Mouse (Mus musculus) ovary, postnatal 14 days (tissue): ENCODE data around the gene Ccdc36.

Experiments
- DNase-seq: peaks from one replicate; pipeline ENCODE4 v3.0.0; 2022; ENCODE audit warnings: low spot score

Ccdc36 gene

DNA sequence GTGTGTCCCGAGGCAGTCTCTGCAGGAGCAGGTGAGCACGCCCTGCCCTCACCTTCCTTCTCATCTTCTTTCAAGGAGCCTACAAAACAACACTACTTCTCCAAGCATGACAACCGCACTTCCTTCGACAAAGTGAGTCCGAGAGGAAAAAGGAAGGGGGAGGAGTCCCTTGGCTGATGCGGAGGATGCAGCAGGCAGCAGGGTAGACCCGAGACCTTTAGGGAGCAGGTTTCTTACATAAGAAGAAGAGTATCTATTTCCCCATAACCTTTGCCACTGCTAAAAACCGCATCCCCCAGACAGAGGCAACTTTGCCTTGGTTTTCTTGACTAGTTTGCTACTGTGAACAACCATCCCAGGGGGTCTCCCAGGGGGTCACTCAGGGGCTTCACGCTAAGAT, 16.8 kb upstream of the Ccdc36 start:
- DNase-seq: no peak

- no peak for DNase-seq
These were observed 13.1 kb upstream of the Ccdc36 start for GRCm38 (mm10) chr9:108441236-108441919.

DNA sequence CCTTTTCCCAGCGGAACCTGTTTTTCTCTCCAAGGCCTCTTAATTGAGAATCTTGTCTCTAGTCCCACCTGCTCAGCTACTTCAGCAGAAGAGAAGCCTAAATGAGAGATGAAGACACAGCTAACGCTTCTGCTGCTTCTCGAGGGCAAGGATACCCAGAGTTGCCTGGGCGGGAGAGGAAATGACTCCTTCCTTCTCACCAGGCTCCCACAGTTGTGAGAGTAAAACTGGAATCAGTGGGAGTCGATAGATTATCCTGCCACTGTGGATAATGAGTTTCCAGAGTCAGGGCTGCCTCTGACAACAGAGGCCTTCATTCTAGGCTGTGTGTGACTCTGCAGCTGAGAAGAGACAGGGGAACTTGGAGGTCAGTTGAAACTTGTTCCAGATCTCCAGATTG, 12.2 kb upstream of the Ccdc36 start:
- no peak for DNase-seq

GRCm38 (mm10) chr9:108439176-108439575, 10.9 kb upstream of the Ccdc36 start:
- no peak for DNase-seq

GRCm38 (mm10) chr9:108436182-108436581, 7.9 kb upstream of the Ccdc36 start, which contains the start of gene BC048562:
Gene BC048562 (plus strand): TSS chr9:108436482.
- DNase-seq: no peak

- no peak for DNase-seq
These were observed 3.3 kb upstream of the Ccdc36 start for GRCm38 (mm10) chr9:108431431-108432067.

- DNase-seq: peak; percentile 21
These were observed 16.1 kb downstream of the Ccdc36 start for GRCm38 (mm10) chr9:108412221-108412620.

GRCm38 (mm10) chr9:108411381-108411942, 16.8 kb downstream of the Ccdc36 start:
- no peak for DNase-seq

GRCm38 (mm10) chr9:108409535-108409934, 18.7 kb downstream of the Ccdc36 start:
- no peak for DNase-seq

- no peak for DNase-seq
These were observed 23.8 kb downstream of the Ccdc36 start for GRCm38 (mm10) chr9:108404451-108404850.

- DNase-seq: no peak
These were observed 25.2 kb downstream of the Ccdc36 start for GRCm38 (mm10) chr9:108403081-108403480.

- DNase-seq: no peak
These were observed 26.9 kb downstream of the Ccdc36 start for GRCm38 (mm10) chr9:108401186-108401960.

DNA sequence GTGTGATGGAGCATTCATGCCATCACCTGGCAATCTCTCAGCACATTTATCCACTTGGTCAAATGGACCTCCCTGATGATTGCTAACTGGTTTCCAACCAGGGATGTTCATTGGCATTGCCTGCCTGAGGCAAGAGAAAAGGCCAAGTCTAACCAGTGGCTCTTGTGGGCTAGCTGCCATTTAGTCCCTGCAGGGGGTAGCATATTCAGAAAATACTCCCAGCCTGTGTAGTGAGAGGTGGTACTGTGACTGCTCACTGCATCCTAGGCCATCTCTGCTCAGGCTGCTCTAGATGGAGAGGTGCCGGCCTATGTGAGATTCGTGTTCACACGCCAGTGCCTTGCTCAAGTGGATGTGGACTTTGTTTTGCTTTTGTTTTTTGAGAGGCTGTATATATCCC, 30.0 kb downstream of the Ccdc36 start:
- DNase-seq: no peak

DNA sequence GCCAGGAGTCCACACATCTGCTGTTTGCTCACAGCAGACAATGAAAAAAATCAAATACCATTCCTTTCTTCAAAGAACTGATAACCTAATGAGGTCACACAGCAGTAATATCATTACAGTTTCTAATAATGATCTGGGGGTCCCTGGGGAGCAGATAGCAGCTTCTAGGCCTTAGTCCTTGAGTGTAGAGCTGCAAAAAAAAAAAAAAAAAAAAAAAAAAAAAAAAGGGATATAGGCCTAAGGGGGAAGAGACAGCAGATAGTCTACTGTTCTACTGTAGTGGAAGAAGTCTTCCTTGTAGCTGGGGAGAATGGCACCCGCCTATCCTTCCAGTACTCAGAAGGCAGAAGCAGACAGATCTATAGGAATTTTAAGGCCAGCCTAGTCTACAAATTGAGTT, 32.9 kb downstream of the Ccdc36 start:
- no peak for DNase-seq

DNA sequence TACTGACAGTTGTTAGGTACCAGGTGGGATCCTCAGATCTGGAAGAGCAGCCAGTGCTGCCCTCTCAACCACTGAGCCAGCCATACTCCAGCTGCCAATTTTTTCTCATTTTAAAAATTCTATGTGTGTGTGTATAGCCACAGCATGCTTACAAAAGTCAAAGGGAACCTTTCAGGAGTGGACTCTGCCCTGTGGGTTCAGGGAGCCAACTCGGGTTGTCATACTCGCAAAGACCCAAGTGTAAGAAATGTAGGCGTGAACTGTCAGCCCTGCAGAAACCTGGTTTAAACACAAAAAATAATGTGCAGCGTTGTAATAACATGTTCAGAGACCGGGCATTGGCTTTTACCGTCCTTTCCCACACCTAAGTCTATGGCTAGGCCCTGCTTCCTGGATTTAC, 34.1 kb downstream of the Ccdc36 start:
- no peak for DNase-seq

DNA sequence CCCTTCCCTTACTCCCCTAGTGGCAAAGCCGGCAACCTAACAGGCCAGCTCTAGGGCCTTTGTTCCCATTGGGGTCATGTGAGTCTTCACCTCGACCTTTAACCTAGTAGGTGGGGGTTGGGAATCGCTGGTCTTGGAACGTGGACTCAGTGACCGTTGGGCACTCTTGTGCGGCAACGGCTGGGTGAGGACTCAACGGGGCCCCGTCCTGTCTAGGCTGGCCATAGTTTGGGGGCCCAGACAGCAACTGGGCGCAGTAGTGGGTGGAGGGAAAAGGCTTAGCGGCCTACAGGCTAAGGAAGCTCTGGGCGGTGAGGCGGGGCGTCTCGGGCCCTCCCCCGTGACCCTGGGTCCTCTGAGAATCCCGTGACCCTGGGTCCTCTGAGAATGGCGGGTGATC, 35.6 kb downstream of the Ccdc36 start, which contains the start of gene 1700102P08Rik:
1700102P08Rik (plus strand) TSS at position 130 of the 400 bp plus-strand sequence.
- no peak for DNase-seq

- DNase-seq: no peak
These were observed 39.1 kb downstream of the Ccdc36 start for GRCm38 (mm10) chr9:108389220-108389619.

DNA sequence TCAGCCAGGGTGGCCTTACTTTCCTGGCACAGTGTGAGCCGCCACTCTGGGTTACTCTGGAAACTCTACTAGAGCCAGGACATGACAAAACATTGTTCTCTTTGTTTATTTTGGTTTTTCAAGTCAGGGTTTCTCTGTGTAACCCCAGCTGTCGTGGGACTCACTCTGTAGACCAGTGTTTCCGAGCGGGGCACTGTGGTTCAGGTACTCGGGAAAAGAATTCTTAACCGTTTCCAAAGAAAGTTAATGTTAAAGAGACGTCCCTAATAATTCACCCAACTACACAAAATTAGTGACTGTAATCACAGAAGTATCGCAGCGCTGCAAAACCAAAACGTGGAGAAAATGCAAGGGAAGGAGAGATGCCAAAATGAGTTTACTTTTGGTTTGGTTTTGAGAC, 39.7 kb downstream of the Ccdc36 start:
- DNase-seq: no peak

DNA sequence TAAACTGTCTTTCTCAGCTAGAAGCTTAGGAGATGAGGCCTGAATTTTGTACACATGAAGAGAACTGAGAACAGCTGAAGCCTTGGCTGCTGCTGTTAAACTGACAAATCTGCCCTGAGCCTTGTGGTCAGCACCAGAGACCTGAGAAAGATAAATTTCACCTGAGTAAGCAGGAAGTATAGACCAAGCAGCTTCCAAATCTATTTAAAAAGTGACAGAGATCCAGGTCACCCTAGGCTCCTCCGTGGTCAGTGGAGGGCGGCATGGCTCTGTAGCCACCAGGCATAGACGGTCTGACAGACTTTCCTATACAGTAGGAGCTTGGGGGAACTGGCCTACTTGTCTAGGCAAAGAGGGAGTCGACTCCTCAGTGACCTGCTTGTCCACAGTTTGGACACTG, 41.5 kb downstream of the Ccdc36 start:
- DNase-seq: no peak

DNA sequence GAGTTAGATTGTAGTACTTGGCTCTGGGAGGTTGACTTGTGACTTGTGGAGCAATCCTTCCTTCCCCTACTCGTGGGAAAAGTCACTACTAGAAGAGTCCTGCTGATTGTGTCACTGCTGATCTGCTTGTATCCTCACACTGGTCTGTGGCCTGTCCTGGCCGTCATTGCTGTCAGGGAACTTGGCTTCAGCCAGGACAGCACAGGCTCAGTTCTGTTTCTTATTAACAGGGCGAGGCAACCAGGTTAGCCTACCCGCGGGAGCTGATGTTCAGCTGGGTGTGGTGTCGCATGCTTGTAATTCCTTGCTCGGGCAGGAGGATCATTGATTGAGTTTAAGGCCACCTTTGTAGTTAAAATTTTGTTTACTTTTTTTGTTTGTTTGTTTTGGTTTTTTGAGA, 43.3 kb downstream of the Ccdc36 start:
- no peak for DNase-seq

DNA sequence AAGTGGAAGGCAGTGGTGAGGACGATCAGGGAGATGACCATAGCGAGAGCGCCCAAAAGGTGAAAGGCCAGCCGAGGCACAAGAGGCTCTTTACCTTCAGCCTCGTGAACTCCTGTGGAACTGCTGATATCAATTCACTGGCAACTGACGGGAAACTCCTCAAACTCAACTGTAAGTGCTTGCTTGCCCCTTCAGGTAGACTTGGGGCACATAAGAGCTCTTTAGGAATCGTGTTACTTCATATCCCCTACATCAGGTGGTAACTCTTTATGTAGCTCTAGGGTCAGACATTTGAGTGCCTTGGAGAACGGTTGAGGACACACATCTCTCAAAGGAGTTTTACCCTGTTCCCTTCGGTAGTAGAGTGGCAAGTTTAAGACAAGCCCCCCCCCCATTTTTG, 46.9 kb downstream of the Ccdc36 start:
- no peak for DNase-seq

DNA sequence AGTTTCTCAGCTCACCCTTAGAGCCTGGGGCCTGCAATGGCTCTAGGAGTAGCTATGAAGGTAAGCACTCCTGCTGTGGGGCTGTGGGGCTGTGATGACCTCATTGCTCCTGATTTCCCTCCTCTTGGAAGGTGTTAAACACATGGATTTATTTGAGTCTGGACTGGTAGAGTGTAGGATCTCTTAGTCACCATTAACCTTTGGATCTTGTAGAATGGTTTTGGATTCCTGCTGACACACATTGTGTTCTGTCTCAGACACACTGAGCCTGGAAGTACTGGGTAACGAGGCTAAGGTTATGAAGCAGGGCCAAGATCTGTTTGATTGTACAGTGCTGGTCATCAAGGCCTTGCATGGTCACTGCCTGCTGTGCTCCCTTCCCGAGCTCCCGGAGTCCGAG, 49.0 kb downstream of the Ccdc36 start:
- DNase-seq: no peak

- no peak for DNase-seq
These were observed 49.5 kb downstream of the Ccdc36 start for GRCm38 (mm10) chr9:108378736-108379135.
